Mouse (Mus musculus) G1E (cell line): ENCODE measurements around the gene Mrps35.

Experiments used
- CTCF ChIP-seq: IDR thresholded peaks from 2 replicates; pipeline ENCODE4 v1.5.1; 2012; ENCODE audit warnings: low read depth, low read length, inconsistent platforms, mixed read lengths
- GATA1 ChIP-seq: IDR thresholded peaks from 2 replicates; pipeline ENCODE4 v1.6.1; 2012; ENCODE audit warnings: borderline replicate concordance, low read length, inconsistent platforms, mixed read lengths

DNA sequence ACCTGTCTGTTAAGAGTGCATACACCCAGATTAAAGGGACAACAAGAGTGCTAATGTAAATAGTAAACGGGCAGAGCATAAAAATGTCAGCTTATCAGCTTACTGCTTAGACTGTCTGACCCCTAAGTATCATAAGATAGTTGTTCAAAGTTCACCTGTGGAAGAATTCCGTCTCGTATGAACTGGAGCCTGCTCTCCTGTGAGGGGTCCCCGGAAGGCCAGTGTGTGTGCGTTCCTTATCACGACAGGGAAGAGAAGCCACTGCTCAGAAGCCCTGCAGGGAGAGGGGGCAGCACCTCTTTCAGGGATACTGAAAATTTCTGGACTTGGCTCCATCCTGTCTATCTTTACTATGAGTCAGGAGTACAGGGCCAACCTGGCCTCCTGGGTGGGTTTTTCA lies 45.6 kb upstream of the Mrps35 start:
- TF ChIP-seq CTCF (no peak), GATA1 (no peak)
